Mouse (Mus musculus): ENCODE measurements at regions not wholly inside any gene's neighbourhood (a gene's known extent, or its start where the extent isn't known, plus 50 kb on each side); places are given as distances from the start of the nearest gene placed in this dataset.

- TF ChIP-seq CTCF (IDR thresholded peaks at IDR 0.05; ENCODE audit: borderline replicate concordance, insufficient read depth, low read depth, low read length) (no peak), POLR2A (IDR thresholded peaks at IDR 0.05; ENCODE audit: borderline replicate concordance, insufficient read depth, low read length) (no peak)
These were observed 99.8 kb upstream of the Chodl start for GRCm38 (mm10) chr16:78830957-78831356.

Measured in cerebellum, adult 2 months (tissue).